Mouse (Mus musculus): ENCODE measurements at regions not wholly inside any gene's neighbourhood (a gene's known extent, or its start where the extent isn't known, plus 50 kb on each side); places are given as distances from the start of the nearest gene placed in this dataset.

DNA sequence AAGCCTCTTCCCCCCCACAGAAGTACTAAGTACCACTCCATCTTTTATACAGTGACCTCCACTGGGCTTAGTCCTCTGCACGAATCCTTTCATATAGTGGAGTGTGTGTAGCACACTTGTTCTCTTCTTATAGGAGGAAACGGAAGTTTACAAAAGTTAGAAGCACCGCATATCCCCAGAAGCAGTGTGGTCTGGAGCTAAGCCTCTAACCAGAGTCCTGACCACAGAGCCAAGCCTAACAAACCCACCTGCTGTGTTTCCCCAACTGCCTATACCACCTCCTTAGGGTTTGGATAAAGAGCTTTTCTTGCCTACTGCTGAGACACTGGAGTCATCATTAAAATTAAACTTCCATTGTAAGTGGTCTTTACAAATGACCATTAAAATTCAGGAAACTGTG lies 204.0 kb downstream of the Dyrk2 start:
- TF ChIP-seq CTCF (IDR thresholded peaks at IDR 0.05) = no peak
- no peak for TF ChIP-seq POLR2A (IDR thresholded peaks at IDR 0.05; ENCODE audit: insufficient read depth, low read depth, low read length)
